Mouse (Mus musculus) frontal cortex, postnatal 36 days (tissue): ENCODE measurements at regions not wholly inside any gene's neighbourhood (a gene's known extent, or its start where the extent isn't known, plus 50 kb on each side); places are given as distances from the start of the nearest gene placed in this dataset.

Source experiments
- DNase-seq, 2 experiments: peaks; one replicate each; pipeline ENCODE4 v3.0.0; 2022; ENCODE audit warnings: low spot score in 2 of 2

DNA sequence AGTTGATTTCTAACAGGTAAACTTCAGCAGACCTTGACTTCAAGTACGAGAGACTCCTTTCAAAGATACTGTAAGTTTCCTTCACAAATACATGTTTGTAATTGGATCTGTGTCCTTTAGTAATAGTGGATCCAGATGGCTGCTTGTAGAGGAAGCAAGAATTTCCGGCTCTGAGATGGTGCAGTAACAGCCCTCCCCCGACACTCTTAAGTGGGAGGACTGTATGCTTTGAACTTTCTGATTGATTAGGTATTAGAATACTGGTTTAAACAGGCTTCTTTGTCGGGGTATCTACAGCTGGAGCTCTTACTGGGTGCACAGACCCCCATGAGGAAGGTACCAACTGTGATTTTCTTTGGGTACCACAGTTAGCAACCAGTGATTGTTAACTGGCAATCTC lies 355.0 kb upstream of the Cblb start:
- no peak for DNase-seq

- no peak for DNase-seq
These were observed 340.2 kb upstream of the Cblb start for GRCm38 (mm10) chr16:51690861-51691260.

- no peak for DNase-seq
These were observed 326.0 kb upstream of the Cblb start for GRCm38 (mm10) chr16:51705026-51705425.

DNA sequence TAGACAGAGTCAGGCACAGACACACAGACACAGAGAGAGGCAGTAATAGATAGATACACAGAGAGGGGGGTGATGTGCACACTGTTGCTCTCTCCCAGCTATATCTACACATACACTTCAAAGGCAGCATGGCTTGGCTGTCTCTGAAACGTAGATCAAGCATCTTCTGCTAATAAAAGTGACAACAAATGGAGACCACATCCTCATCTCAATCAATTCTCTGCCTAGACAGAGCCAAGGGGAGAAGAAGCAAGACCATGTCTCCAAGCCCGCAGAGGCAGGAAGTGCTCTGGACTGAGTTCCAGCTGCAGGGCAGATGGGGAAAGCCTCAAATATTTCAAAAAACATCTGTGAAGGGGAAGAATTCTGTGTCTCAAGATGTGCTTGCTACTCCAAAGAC lies 312.3 kb upstream of the Cblb start:
- no peak for DNase-seq

DNA sequence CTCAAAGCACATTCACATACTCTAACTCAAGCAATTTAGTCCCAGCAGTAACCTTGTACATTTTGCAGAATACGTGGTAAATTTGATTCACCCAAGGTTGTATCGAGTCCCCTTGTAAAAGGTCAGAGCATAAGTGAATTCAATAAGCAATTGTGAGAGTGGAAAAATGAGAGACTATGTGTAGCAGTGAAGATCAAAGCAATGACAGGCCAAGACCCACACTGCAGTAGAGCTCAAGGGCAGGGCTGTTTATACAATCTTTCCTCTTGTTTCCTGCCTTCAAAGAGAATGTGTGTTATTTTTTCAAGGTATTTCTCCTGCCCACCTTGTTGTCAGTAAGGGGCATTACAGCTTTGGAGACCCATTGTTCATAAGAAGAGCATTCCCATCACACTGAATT lies 311.4 kb upstream of the Cblb start:
- DNase-seq, result no peak

GRCm38 (mm10) chr16:51722682-51723081 lies 308.3 kb upstream of the Cblb start:
- no peak for DNase-seq

- DNase-seq, result no peak
These were observed 289.1 kb upstream of the Cblb start for GRCm38 (mm10) chr16:51741875-51742274.

DNA sequence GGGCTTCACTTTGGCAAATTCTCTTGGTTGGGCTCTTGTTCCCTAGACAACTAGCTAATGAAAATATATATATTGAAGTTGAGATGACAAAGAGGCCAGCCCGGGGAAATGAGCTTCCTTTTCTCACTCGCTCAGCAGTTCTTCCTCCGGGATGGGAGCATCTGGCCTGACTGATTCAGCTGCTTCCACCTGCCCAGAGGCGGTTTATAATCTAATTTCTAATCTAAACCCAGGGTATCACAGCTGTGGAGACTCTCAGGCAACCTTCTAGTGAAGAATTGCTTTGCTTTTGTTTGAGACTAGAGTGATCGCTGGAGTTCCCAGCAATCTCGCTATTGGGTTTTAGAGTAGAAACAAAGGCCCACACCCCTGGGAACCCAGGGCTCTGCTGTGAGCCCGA lies 279.1 kb upstream of the Cblb start:
- DNase-seq, result no peak

DNA sequence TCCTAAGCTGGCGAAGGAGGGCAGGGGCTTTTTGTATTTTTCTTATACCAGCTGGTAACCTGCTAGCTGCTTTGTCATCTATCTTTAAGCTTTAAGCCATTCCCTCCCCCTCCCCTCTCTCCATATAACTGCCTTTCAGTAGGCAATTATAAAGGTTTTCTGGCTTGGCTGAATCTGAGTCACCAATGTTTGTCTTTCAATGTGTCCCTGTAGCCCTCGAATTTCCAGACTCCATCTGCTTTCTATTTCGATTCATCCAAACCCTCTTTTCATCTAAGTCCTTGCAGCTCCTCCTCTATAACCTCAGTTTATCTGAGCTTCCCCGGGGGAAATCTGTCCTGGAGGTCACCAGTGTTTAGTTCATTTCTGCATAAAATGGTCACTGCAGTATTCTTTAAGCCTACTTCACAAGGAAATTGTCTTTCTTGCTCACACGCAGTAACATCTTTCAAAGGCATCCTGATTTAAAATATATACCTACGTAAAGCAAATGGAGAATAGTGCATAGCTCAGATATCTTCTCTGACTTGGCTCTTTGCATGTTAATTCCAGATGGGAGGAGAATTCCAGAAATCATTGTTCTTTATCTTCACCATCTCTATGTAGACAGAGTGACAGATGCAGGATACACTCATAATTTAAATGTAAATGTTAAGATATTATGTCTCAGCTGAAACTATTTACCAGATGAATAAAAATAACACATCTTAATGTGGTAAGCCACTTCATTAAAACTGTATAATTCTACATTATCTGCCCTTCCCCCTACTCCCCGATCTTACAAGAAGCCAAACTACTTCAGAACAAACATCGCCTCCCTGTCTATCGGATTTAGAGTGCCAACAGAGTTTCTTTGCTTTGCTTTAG lies 272.4 kb upstream of the Cblb start:
- peak in 1 of 2 experiments; percentile 16 for DNase-seq

- DNase-seq, result peak in 1 of 2 experiments; percentile 4
These were observed 271.8 kb upstream of the Cblb start for GRCm38 (mm10) chr16:51759228-51759647.

GRCm38 (mm10) chr16:51767556-51767955 lies 263.5 kb upstream of the Cblb start:
- DNase-seq, result no peak

- no peak for DNase-seq
These were observed 252.1 kb upstream of the Cblb start for GRCm38 (mm10) chr16:51778920-51779319.

DNA sequence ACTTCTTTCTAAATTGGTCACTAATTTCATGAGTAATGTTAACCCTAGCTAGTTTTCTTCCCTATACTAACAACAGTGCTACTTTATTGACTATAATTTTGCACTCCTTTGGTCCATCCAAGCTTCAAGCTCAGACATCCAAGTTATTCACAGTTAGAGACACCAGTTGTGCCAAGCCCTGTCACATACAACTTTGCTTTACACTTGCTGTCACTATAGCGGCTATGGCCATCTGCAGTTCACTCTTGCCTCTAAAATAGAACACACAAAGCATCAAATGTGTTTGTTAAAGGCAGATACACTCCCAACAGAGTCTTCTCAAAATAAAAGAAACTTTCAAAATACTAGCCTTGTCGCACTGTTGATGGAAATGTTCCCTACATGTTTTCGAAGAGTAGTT lies 236.0 kb upstream of the Cblb start:
- DNase-seq, result no peak

DNA sequence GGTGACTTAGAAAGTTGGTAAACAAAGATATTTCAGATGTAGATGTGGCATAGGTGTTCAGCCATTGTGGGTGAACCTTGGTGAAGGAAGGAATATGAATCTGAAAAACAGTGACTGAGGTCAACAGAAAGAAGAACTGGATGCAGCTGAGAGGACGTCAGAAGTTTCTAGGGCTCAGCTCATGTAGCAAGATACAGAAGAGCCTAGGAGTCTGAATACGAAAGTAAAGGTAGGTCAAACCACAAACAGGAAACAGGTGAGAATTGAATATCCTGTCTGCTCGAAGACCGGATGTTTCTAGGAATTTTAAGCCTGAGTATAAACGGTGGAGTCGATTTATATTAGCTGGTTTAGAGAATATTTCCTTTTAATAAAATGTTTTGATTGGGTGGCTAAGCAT lies 223.7 kb upstream of the Cblb start:
- no peak for DNase-seq

GRCm38 (mm10) chr16:51809120-51809519 lies 221.9 kb upstream of the Cblb start:
- DNase-seq, result no peak

DNA sequence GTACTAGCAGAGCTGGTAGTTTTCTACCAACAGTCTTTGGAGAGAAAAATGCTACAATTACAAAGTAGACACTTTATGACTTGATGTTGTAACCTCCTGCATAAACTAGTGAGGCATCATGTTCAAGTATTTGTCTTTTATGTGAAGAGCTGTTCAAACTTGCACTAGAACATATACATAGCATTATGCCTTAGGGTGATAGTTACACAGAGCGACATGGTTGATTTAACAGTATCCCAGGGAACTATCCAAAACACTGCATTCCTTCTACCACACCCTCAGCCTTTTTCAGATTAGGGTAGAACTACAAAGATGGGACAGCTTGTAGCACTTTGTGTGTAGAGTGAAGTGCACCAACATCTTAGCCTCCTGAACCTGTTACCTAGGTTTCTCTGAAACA lies 220.0 kb upstream of the Cblb start:
- DNase-seq, result no peak

- DNase-seq, result no peak
These were observed 188.3 kb upstream of the Cblb start for GRCm38 (mm10) chr16:51842770-51843169.

GRCm38 (mm10) chr16:51845539-51845938 lies 185.5 kb upstream of the Cblb start:
- DNase-seq, result no peak

GRCm38 (mm10) chr16:51880711-51881110 lies 150.3 kb upstream of the Cblb start:
- no peak for DNase-seq

GRCm38 (mm10) chr16:51881127-51881526 lies 149.9 kb upstream of the Cblb start:
- DNase-seq, result no peak

GRCm38 (mm10) chr16:51883813-51884212 lies 147.2 kb upstream of the Cblb start:
- no peak for DNase-seq

- no peak for DNase-seq
These were observed 143.5 kb upstream of the Cblb start for GRCm38 (mm10) chr16:51887496-51887895.

GRCm38 (mm10) chr16:51905588-51905987 lies 125.4 kb upstream of the Cblb start:
- no peak for DNase-seq

GRCm38 (mm10) chr16:51906686-51907085 lies 124.3 kb upstream of the Cblb start:
- DNase-seq, result no peak
